ENCODE assay signal across 17 mouse cellular contexts in the genomic region with DNA sequence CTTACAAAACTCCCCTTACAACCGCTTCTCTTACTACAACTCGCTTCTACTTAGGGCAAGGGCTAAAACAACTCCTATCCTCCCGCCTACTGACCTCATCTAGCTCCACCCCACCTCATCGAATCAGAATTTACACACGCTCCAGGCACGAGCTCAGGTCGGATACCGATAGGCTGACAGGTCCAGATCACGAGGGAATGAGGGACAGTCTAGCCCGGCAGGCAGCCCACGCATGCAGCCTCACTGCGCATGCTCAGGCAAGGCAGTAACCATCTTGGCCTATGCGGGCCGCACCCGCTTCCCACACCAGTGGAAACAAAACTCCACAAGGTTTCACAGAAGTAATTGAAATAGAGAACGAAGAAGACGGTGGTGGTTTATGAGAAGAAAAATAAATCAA. TPM values are rescaled to one million over a fixed set of nuclear protein-coding genes. Genes with fewer than 3 reads are reported as not detected.
"Had no signal": no experiment of that assay in that cellular context is flagged by ENCODE, and none has a peak within 500 bp of the region (broad histone marks: within the 10 kb centered on the region; RNA-seq: fewer than 3 reads in every experiment).

No protein-coding gene starts in this region.

- H3K4me3 ChIP-seq: layer of hippocampus, adult 2 months; limb, embryonic 13.5 days; midbrain, embryonic 12.5 days; neural tube, embryonic 13.5 days; stomach, embryonic 15.5 days had no signal

- H3K9me3 ChIP-seq: limb, embryonic 13.5 days; midbrain, embryonic 12.5 days; neural tube, embryonic 13.5 days; stomach, embryonic 15.5 days had no signal

- ATAC-seq: inflammation-experienced regulatory T-cells, adult 6 months; intestine, postnatal 0 days; midbrain, embryonic 16.5 days had no signal

- H3K4me1 ChIP-seq: limb, embryonic 13.5 days; midbrain, embryonic 12.5 days; neural tube, embryonic 13.5 days; stomach, embryonic 15.5 days had no signal

- H3K27me3 ChIP-seq: midbrain, embryonic 12.5 days; neural tube, embryonic 13.5 days; stomach, embryonic 15.5 days had no signal

- H3K4me2 ChIP-seq: limb, embryonic 13.5 days; midbrain, embryonic 12.5 days; neural tube, embryonic 13.5 days; stomach, embryonic 15.5 days had no signal

- H3K27ac ChIP-seq: layer of hippocampus, adult 2 months; limb, embryonic 13.5 days; liver, embryonic 14.5 days; midbrain, embryonic 12.5 days; neural tube, embryonic 13.5 days; stomach, embryonic 15.5 days had no signal

- H3K36me3 ChIP-seq: limb, embryonic 13.5 days; midbrain, embryonic 12.5 days; neural tube, embryonic 13.5 days; stomach, embryonic 15.5 days had no signal

- H3K9ac ChIP-seq: limb, embryonic 13.5 days; liver, embryonic 14.5 days; midbrain, embryonic 12.5 days; neural tube, embryonic 13.5 days; stomach, embryonic 15.5 days had no signal

- DNase-seq: kidney, postnatal 25 days; left cerebral cortex, postnatal 4 days; lung, adult 18-20 months; retina, postnatal 1 day; right cerebral cortex, postnatal 4 days; spleen, adult 18-20 months; thymus, adult 2 months; thymus, postnatal 25 days had no signal

RNA-seq across cellular contexts. Expression of gene Zfp385b, which starts 20.1 kb away (rescaled TPM):
- polyA plus RNA-seq: inflammation-experienced regulatory T-cells, adult 6 months had no signal
